Mouse (Mus musculus) intestine, embryonic 14.5 days (tissue): ENCODE data around the gene Olfr1508. TPM values are rescaled to one million over a fixed set of nuclear protein-coding genes. Genes with fewer than 3 reads are reported as not detected.

ENCODE experiments used
- polyA plus RNA-seq: library from polyadenylated mRNA; unstranded; fragments of >200 nt; fragmentation: Nextera tagmentation; extraction: Ambion mirVana; gene quantifications from 2 replicates; pipeline ENCODE4 v1.2.1, GENCODE M21; 2014

Gene Olfr1508
- polyA plus RNA-seq, 1 experiment from 2014 or later = not detected

Other genes with a start within 250 kb of the Olfr1508 start
- gene Chd8, start 209.7 kb downstream of the Olfr1508 start, polyA plus RNA-seq = 47.4 and 50.6 TPM in 2 replicates
- gene Tox4, start 188.3 kb downstream of the Olfr1508 start, polyA plus RNA-seq = 34.3 and 44.9 TPM in 2 replicates
- gene Rab2b, start 187.9 kb downstream of the Olfr1508 start, polyA plus RNA-seq = 21.0 and 22.1 TPM in 2 replicates
- 37.0 and 43.5 TPM in 2 replicates for gene Mettl3, start 162.4 kb downstream of the Olfr1508 start, polyA plus RNA-seq
- 15.2 and 16.2 TPM in 2 replicates for gene Sall2, start 138.7 kb downstream of the Olfr1508 start, polyA plus RNA-seq
- not detected in 2 replicates for gene Olfr1513, start 111.1 kb downstream of the Olfr1508 start, polyA plus RNA-seq
- gene Olfr1512, start 88.3 kb downstream of the Olfr1508 start, polyA plus RNA-seq = not detected in 2 replicates
- not detected in 2 replicates for gene Olfr1511, start 70.1 kb downstream of the Olfr1508 start, polyA plus RNA-seq
- gene Olfr1510, start 53.1 kb downstream of the Olfr1508 start, polyA plus RNA-seq = not detected in 2 replicates
- gene Olfr1509, start 24.5 kb downstream of the Olfr1508 start, polyA plus RNA-seq = not detected in 2 replicates
- not detected in 2 replicates for gene Olfr1507, start 28.3 kb upstream of the Olfr1508 start, polyA plus RNA-seq